Mouse (Mus musculus) lung, postnatal 0 days (tissue): Measurements from ENCODE around the gene Ndst2.

Source experiments
- CTCF ChIP-seq: IDR thresholded peaks from 2 replicates; pipeline ENCODE4 v1.5.1; 2016; ENCODE audit warnings: antibody characterized with exemption, mild to moderate bottlenecking
- EP300 ChIP-seq: IDR thresholded peaks from 2 replicates; pipeline ENCODE4 v1.6.1; 2016; ENCODE audit warnings: antibody characterized with exemption, mild to moderate bottlenecking, control low read depth

DNA sequence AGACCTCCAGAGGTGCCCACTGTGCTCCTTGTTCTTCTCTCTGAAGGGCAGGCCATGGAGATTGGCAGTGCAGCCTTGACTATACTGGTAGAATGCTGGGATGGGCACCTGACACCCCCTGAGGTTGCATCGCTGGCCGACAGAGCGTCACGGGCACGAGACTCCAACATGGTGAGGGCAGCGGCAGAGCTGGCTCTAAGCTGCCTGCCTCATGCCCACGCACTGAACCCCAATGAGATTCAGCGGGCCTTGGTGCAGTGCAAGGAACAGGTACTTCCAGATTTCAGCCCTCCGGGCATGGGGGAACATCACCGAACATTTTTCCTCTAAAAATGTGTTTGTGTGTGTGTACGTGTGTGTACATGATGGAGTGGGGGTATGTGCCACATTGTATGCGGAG, 14.6 kb downstream of the Ndst2 start:
- no peak for TF ChIP-seq EP300
- TF ChIP-seq CTCF, result no peak
